Mouse (Mus musculus) left cerebral cortex, postnatal 4 days (tissue): ENCODE data around the gene Wdr95. TPM values are rescaled to one million over a fixed set of nuclear protein-coding genes. Genes with fewer than 3 reads are reported as not detected.

Experiments
- DNase-seq: peaks from one replicate; pipeline ENCODE4 v3.0.0-alpha.2; 2022
- intact Hi-C: fragments of 180-260 bp; cut with DNase I; formaldehyde crosslinking; loops from one replicate; pipeline ENCODE4 v1.15.1; 2025
- total RNA-seq, 2 experiments: library from RNA; stranded (reverse); gene quantifications; 2 replicates each; pipeline ENCODE4 v1.2.3; 2021

Gene Wdr95
- total RNA-seq, 2 experiments from 2014 or later = 0.85 TPM; not detected in 1

GRCm38 (mm10) chr5:149514890-149515289, 13.6 kb upstream of the Wdr95 start:
- intact Hi-C loops = no loop called here
- DNase-seq = no peak

GRCm38 (mm10) chr5:149517116-149517515, 11.4 kb upstream of the Wdr95 start:
- no peak for DNase-seq
- intact Hi-C loops = no loop called here

DNA sequence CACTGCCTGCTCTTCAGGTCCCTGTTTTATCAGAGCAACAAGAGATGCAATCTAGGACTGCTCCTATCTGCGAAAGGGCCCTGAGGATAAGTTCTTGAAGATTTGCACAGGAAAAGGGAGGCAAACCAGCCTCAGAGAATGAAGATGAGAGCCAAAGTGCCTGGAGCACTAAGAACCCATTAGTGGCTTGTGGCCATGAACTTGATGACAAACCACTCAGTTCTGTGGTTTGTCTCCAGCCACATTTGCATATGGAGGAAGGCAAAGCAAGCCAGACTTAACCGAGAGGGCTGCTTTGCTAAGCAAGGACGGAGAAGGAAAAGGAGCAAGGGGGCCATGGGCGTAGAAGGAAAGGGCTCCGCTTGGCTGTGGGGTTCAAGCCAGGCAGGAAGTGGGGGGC, 7.7 kb upstream of the Wdr95 start:
- DNase-seq = no peak
- intact Hi-C loops = loop anchor here (5.0 to 10.0 kb wide), 4 partner anchors 84 to 716 kb away; partner anchors contain the start of gene Tex26

- intact Hi-C loops = loop anchor here (5.0 to 10.0 kb wide), 4 partner anchors 87 to 719 kb away; partner anchors contain the start of gene Tex26
These were observed 4.6 kb upstream of the Wdr95 start for GRCm38 (mm10) chr5:149523856-149524241.

DNA sequence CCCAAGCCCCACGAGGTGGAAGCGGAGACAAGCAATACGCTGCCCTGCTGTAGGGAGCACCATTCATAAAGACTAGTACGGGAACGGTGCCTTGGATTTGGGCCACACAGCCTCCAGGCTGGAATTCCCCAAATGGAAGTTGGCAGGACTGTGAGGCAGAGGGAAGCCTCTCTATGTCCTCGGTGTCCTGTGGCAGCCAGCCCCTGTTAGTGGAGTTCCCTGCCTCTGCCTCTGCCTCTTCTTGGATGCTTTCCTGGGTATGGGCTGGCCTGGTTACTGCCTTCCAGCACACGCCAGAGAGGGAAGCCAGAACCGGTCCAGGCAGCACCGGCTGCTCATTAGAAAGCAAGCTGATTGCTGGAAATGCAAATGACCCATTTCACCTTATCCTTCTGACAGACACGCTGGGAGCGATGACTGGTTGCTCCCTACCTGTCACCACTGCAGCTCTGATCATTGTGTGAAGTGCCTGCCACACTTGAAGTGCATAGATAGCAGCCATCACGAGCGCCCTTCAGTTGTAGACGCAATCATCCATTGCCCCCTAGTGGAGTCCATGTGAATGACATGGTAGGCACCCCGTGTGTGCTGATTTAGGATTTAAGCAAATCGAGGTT, 4.1 kb upstream of the Wdr95 start:
- intact Hi-C loops = loop anchor here (5.0 to 10.0 kb wide), 4 partner anchors 87 to 720 kb away; partner anchors contain the start of gene Tex26
- peak; percentile 86 for DNase-seq

More at GRCm38 (mm10) chr5:149523856-149524241, 4.6 kb upstream of the Wdr95 start:
- DNase-seq = no peak

GRCm38 (mm10) chr5:149525055-149525785, 3.3 kb upstream of the Wdr95 start:
- DNase-seq = no peak

GRCm38 (mm10) chr5:149526467-149526951, 2.0 kb upstream of the Wdr95 start:
- peak; percentile 70 for DNase-seq
- intact Hi-C loops = loop anchor here (10.0 kb wide), 3 partner anchors 332 to 722 kb away; no protein-coding TSS in a partner anchor

More at GRCm38 (mm10) chr5:149525055-149525785, 3.3 kb upstream of the Wdr95 start:
- intact Hi-C loops = loop anchor here (10.0 kb wide), 3 partner anchors 330 to 720 kb away; no protein-coding TSS in a partner anchor

- DNase-seq = peak; percentile 29
- intact Hi-C loops = loop anchor here (10.0 kb wide), 3 partner anchors 332 to 722 kb away; no protein-coding TSS in a partner anchor
These were observed 1.2 kb upstream of the Wdr95 start for GRCm38 (mm10) chr5:149527292-149527691.

- intact Hi-C loops = no loop called here
- DNase-seq = no peak
These were observed 5.4 kb downstream of the Wdr95 start for GRCm38 (mm10) chr5:149533847-149534246.

DNA sequence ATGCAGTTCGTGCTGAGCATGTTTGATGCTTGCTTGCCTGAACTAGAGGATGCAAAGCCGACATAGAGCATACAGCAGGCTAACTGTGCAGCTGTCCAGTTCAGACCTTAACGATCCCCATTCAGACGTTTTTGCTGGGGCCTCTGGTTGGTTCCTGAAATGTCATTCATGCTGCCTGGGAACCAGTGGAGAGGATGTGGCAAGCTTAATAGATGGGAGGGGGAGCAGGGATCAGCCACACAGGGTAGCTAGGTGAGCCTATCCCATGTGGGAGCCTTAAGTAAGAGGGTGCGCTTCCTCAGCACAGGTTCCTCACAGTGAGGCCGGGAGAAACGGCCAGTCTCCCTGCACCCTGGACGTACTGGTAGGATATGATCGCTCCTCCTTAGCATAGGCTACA, 7.5 kb downstream of the Wdr95 start:
- intact Hi-C loops = loop anchor here (5.0 kb wide), 1 partner anchor 91 kb away; no protein-coding TSS in a partner anchor
- no peak for DNase-seq

DNA sequence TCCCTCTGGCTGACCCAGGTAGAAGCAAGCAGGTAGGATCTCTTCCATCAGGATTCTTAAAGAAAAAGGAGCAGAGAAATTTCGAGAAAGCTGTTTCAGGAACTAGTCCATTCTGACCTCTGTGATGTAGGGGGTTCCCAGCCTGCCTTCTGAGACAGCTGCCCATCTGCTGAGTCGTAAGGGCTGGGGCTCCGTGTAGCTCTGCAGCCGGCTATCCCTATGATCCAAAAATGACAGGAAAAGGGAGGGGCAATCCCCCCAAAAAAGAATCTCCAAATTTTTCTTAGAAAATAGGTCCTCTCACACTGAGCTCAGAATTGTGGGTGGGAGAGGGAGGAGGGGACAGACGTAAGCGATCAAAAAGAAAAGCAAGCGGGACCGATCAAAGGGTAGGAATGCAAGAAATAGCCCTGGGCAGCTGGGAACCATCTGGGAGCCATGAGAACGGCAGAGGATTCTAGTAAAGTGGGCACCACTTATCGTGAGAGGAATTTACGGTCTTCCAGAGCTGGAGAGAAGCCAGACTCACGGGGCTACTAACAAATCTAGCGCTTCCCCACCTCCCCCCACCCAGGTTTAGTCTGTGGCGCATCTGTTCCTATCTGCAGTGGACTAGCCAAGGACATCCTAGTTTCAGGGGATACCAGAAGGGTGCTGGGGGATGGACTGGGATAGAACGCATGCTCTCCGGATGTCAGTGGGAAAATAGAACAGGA, 9.5 kb downstream of the Wdr95 start:
- intact Hi-C loops = loop anchor here (5.0 kb wide), 1 partner anchor 89 kb away; no protein-coding TSS in a partner anchor
- peak; percentile 65 for DNase-seq

DNA sequence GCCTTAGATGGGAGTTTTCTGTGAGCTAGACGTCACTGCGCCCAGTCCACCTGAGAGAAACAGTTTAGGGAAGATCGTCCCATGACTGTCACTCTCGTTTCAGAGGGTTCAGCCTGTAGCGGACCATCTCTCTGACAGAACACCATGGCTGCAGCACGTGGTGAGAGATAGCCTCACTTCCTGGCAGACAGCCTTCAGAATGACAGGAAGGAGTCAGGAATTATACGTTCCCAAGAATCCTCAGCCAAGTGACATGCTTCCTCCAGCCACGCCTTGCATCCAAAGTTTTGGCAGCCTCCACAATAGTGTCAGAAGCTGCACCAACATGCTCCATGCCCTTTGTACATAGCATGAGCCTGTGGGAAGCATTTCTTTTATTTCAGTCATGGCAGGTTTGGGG, 10.1 kb downstream of the Wdr95 start:
- intact Hi-C loops = loop anchor here (5.0 kb wide), 1 partner anchor 89 kb away; no protein-coding TSS in a partner anchor
- no peak for DNase-seq

- intact Hi-C loops = loop anchor here (5.0 kb wide), 1 partner anchor 88 kb away; no protein-coding TSS in a partner anchor
- DNase-seq = no peak
These were observed 10.6 kb downstream of the Wdr95 start for GRCm38 (mm10) chr5:149539051-149539450.

DNA sequence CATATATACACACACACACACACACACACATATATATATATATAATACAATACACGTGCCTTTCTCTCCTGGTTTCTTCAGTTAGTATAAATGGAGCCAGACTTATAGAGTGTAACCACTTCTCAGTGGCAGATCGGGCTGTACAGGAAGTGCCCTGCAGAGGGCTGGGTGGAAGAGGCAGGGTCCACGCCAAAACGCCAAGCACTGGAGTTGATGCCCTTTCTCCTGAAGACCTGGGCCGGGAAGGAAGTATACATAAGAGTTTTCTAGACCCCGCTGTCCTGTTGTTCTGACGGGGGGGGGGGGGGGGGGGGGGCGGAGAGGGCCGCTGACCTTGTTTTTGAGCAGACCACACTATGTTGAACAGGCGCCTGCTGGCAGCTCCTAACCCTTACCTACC, 22.7 kb downstream of the Wdr95 start:
- intact Hi-C loops = no loop called here

DNA sequence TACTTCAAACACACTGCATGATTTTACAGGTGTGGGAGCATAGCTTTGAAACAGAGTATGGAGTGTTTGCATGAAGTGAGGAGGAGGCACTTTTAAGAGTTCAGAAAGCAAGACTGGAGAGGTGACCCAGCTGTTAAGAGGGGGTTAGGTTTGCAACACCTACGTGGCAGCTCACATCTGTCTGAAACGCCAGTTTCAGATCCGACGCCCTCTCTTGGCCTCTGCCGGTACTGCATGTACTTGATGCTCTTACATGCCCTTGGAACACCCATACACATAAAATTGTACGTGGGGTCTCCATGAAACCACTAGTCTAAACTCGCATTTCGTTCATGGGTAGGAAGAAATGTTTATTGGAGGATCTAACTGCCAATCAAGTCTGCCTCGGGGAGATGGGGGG, 24.3 kb downstream of the Wdr95 start:
- intact Hi-C loops = no loop called here
- DNase-seq = peak; percentile 21

More for the DNA sequence above, 22.7 kb downstream of the Wdr95 start:
- DNase-seq = no peak

DNA sequence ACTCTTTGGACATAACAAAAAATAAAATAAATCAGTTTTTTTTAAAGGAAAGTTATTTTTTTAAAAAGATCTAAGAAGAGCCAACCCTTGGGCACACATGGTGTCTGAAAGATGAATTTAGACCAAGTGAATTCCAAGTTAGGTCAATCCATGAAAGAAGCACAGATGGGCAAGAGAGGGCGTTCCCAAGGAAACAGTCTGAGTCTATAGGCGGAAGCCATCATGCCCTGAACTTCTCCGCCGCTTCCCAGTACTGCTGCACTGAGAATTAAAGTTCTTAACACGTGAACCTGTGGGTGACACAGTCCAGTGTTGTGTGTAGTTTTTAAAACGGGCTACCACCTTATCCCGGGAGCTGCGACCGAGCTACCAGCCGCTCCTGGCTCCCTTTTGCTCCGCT, 24.9 kb downstream of the Wdr95 start:
- DNase-seq = no peak
- intact Hi-C loops = no loop called here

- no peak for DNase-seq
- intact Hi-C loops = no loop called here
These were observed 25.9 kb downstream of the Wdr95 start for GRCm38 (mm10) chr5:149554397-149554796.

DNA sequence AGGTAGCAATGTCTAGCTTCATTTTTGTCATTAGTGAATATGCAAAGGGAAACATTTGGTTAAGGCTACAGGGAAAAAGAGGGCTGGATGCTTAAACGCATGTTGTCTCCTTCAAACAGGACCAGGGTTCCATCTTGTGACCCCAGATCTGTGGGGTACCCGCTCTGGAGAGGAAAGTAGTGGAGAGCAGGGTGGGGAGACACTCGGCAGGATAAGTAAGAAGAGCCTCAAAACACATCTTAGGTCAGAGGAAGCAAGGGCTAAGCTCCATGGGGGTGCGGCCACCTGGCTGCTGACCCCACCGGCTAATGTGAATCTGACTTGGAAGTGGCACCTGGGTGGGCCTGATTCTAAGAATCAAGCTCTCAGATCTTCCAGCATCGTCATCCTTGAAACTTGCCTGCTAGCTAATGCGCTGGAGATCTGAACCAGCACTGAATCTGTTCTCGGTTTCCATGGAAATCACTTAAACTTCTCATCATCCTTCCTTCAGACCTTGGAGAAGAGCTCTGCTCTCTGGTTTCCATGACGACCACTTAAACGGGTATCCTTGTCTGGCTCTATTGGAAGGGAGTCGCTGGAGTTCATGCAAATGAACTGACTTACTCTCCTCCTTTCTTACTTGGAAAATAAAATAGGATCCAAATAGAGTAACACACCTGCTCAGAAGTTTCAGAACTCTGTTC, 32.6 kb downstream of the Wdr95 start:
- no peak for DNase-seq
- intact Hi-C loops = no loop called here

DNA sequence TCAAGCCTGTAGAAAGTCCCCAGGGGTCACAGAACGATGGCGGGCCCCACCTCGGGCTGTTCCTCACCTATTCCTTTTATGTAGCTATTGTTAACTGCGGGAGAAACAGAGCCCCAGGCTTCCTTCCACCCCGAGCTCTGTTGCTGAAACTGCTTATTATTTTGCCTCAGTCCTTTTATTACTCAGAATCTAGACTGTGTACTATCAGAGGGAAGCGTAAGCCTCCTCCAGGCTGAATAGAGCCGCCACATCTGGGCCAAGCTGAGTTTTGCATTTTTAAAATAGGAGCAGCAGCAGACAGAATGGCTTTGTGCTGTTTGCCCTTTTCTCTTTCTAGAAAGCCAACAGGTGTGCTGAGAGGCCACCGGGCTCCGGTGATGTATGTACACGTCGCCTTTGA, 37.5 kb downstream of the Wdr95 start:
- intact Hi-C loops = no loop called here
- no peak for DNase-seq

DNA sequence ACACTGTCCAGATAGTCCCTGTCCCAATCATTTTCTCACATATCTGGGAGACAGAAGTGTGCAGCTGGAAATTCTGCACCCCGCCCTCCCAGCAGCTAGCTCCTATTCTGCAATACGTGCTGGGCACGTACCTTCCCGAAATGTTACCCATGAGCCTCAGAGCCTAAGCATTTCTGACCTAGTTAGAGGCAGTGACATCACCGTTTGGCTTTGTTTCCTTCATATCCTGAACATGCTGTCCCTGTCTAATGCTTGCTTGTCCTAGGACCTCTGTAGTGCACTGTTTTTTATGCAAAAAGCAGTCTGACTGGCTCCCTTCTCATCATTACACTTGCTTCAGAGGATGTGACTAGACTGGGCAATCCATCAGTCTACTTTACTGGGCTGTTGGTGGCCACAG, 38.5 kb downstream of the Wdr95 start:
- intact Hi-C loops = no loop called here
- no peak for DNase-seq
